Mouse (Mus musculus): ENCODE data around the gene Calm4. TPM values are rescaled to one million over a fixed set of nuclear protein-coding genes. Genes with fewer than 3 reads are reported as not detected.
"Not testable (repeated sequence)": the region's sequence is repeated elsewhere in the genome, so short reads cannot be mapped to it uniquely, and the experiment has no call there.

The Calm4 gene
- not detected for total RNA-seq (2021)

- not testable (repeated sequence) for DNase-seq
Measured at GRCm38 (mm10) chr13:3837312-3837807, at the start of gene Calm4. TSS of gene Calm4 (plus strand) at chr13:3837757.

- no peak for DNase-seq
Measured at GRCm38 (mm10) chr13:3788588-3788987, 49.0 kb upstream of the Calm4 start.

- DNase-seq, result no peak
Measured at GRCm38 (mm10) chr13:3789531-3789930, 48.0 kb upstream of the Calm4 start.

- DNase-seq, result no peak
Measured at GRCm38 (mm10) chr13:3796649-3797048, 40.9 kb upstream of the Calm4 start.

- DNase-seq, result no peak
Measured at GRCm38 (mm10) chr13:3798751-3799150, 38.8 kb upstream of the Calm4 start.

- DNase-seq, result no peak
Measured at GRCm38 (mm10) chr13:3799386-3799785, 38.2 kb upstream of the Calm4 start.

GRCm38 (mm10) chr13:3804186-3804585, 33.4 kb upstream of the Calm4 start, which contains the start of gene Calml3:
TSS of gene Calml3 (minus strand) at chr13:3804316.
- no peak for DNase-seq

GRCm38 (mm10) chr13:3805132-3805531, 32.4 kb upstream of the Calm4 start:
- DNase-seq, result no peak

- DNase-seq, result no peak
Measured at GRCm38 (mm10) chr13:3805638-3806037, 31.9 kb upstream of the Calm4 start.

- DNase-seq, result no peak
Measured at GRCm38 (mm10) chr13:3807131-3807827, 30.3 kb upstream of the Calm4 start.

GRCm38 (mm10) chr13:3818012-3818739, 19.4 kb upstream of the Calm4 start:
- DNase-seq, result no peak

- DNase-seq, result no peak
Measured at GRCm38 (mm10) chr13:3818740-3819076, 18.8 kb upstream of the Calm4 start.

GRCm38 (mm10) chr13:3822105-3822504, 15.5 kb upstream of the Calm4 start:
- DNase-seq, result no peak

GRCm38 (mm10) chr13:3825726-3826125, 11.8 kb upstream of the Calm4 start:
- no peak for DNase-seq

GRCm38 (mm10) chr13:3831546-3831945, 6.0 kb upstream of the Calm4 start:
- no peak for DNase-seq

GRCm38 (mm10) chr13:3831994-3832393, 5.6 kb upstream of the Calm4 start:
- no peak for DNase-seq

GRCm38 (mm10) chr13:3832450-3832849, 5.1 kb upstream of the Calm4 start:
- no peak for DNase-seq

GRCm38 (mm10) chr13:3833644-3834043, 3.9 kb upstream of the Calm4 start:
- not testable (repeated sequence) for DNase-seq

- not testable (repeated sequence) for DNase-seq
Measured at GRCm38 (mm10) chr13:3840662-3841061, 3.1 kb downstream of the Calm4 start.

- DNase-seq, result no peak
Measured at GRCm38 (mm10) chr13:3850330-3850729, 12.8 kb downstream of the Calm4 start.

- DNase-seq, result not testable (repeated sequence)
Measured at GRCm38 (mm10) chr13:3853648-3854333, 16.2 kb downstream of the Calm4 start, which contains the start of gene Calm5. TSS of gene Calm5 (plus strand) at chr13:3854173.

GRCm38 (mm10) chr13:3854856-3855255, 17.3 kb downstream of the Calm4 start:
- DNase-seq, result no peak

- no peak for DNase-seq
Measured at GRCm38 (mm10) chr13:3856252-3856651, 18.7 kb downstream of the Calm4 start.

Measured in layer of hippocampus, postnatal 36 days (tissue).